Mouse (Mus musculus) heart, postnatal 0 days (tissue): ENCODE results near the gene Antxr2.

Experiments used
- CTCF ChIP-seq: IDR thresholded peaks from 2 replicates; pipeline ENCODE4 v1.5.1; 2016; ENCODE audit warnings: antibody characterized with exemption, control low read depth, low read depth
- EP300 ChIP-seq: IDR thresholded peaks from 2 replicates; pipeline ENCODE4 v1.6.1; 2016; ENCODE audit warnings: antibody characterized with exemption, low read depth

- TF ChIP-seq CTCF = no peak
- TF ChIP-seq EP300 = no peak
Observed at GRCm38 (mm10) chr5:97885427-97885826, 145.4 kb downstream of the Antxr2 start.
